Mouse (Mus musculus) cortical plate, adult 2 months (tissue): Measurements from ENCODE around the gene Osbpl10.

Experiments
- CTCF ChIP-seq: fragments of 200-500 bp; IDR thresholded peaks from 2 replicates; pipeline ENCODE4 v1.5.1; 2011; ENCODE audit warnings: mild to moderate bottlenecking, control low read depth, low read length; ENCODE audit not compliant: insufficient read depth; ENCODE audit errors: extremely low read depth
- POLR2A ChIP-seq: fragments of 200-500 bp; IDR thresholded peaks from 2 replicates; pipeline ENCODE4 v1.6.1; 2011; ENCODE audit warnings: mild to moderate bottlenecking, low read length, control low read depth; ENCODE audit not compliant: insufficient read depth; ENCODE audit errors: extremely low read depth

GRCm38 (mm10) chr9:115007776-115008175, 29.4 kb downstream of the Osbpl10 start:
- no peak for TF ChIP-seq POLR2A
- no peak for TF ChIP-seq CTCF
